Mouse (Mus musculus): Measurements from ENCODE around the gene Tprn. TPM values are rescaled to one million over a fixed set of nuclear protein-coding genes. Genes with fewer than 3 reads are reported as not detected.

Tprn gene
- polyA plus RNA-seq, 1 experiment from 2014 or later = 6.1 TPM

- peak overlapping the region; percentile 37 for H3K9ac ChIP-seq
- H3K36me3 ChIP-seq = peaks cover 32% of the 10 kb centered on the region
- no peak for DNase-seq
- 49% methylated on average over 2 of the region's 2 CpGs for WGBS (ENCODE audit: insufficient replicate concordance)
- H3K4me3 ChIP-seq (replicated peaks) = 0 out of 2 replicates have a peak overlapping the region, but pooled peaks have one; percentile 29
- H3K4me1 ChIP-seq (replicated peaks) = peaks cover 85% of the 10 kb centered on the region
- 0 out of 2 replicates have a peak, but pooled peaks cover 10% of the 10 kb centered on the region for H3K27me3 ChIP-seq
- peak overlapping the region; percentile 66 for H3K27ac ChIP-seq
- ATAC-seq (ENCODE audit: low read depth) = no peak
- peak overlapping the region; percentile 99 for H3K4me2 ChIP-seq
- H3K9me3 ChIP-seq (replicated peaks) = no peaks in the 10 kb centered on the region
Measured at GRCm38 (mm10) chr2:25266720-25267119, 4.3 kb downstream of the Tprn start.

GRCm38 (mm10) chr2:25267241-25267640, 4.8 kb downstream of the Tprn start:
- no peak for ATAC-seq (ENCODE audit: low read depth)
- Histone ChIP-seq H3K27ac (peak overlapping the region; percentile 66), H3K27me3 (0 out of 2 replicates have a peak, but pooled peaks cover 10% of the 10 kb centered on the region), H3K36me3 (peaks cover 32% of the 10 kb centered on the region), H3K4me2 (0 out of 2 replicates have a peak overlapping the region, but pooled peaks have one; percentile 99), H3K4me3 (replicated peaks) (no peak overlapping the region), H3K4me1 (replicated peaks) (peaks cover 80% of the 10 kb centered on the region), H3K9me3 (replicated peaks) (no peaks in the 10 kb centered on the region), H3K9ac (peak overlapping the region; percentile 37)
- DNase-seq = no peak

- WGBS (ENCODE audit: insufficient replicate concordance) = 69% methylated on average over 4 of the region's 4 CpGs
- no peak for ATAC-seq (ENCODE audit: low read depth)
- Histone ChIP-seq H3K27me3 (0 out of 2 replicates have a peak, but pooled peaks cover 10% of the 10 kb centered on the region), H3K4me2 (no peak overlapping the region), H3K36me3 (peaks cover 32% of the 10 kb centered on the region), H3K27ac (peak overlapping the region; percentile 16; the same call in 1 of the 2 replicates), H3K4me1 (replicated peaks) (peaks cover 81% of the 10 kb centered on the region), H3K9ac (0 out of 2 replicates have a peak overlapping the region, but pooled peaks have one; percentile 7), H3K9me3 (replicated peaks) (no peaks in the 10 kb centered on the region), H3K4me3 (replicated peaks) (no peak overlapping the region)
- DNase-seq = no peak
Measured at GRCm38 (mm10) chr2:25267746-25268309, 5.4 kb downstream of the Tprn start.

- DNase-seq (peak; percentile 97), ATAC-seq (ENCODE audit: low read depth) (peak; percentile 94)
- H3K9ac ChIP-seq = peak within 1 kb of the TSS; percentile 90
- H3K27me3 ChIP-seq = no peaks in the 10 kb centered on the region
- peak within 1 kb of the TSS; percentile 93 for H3K4me2 ChIP-seq
- peaks cover 69% of the 10 kb centered on the region for H3K36me3 ChIP-seq
- under 1% methylated on average over 55 of the region's 55 CpGs for WGBS (ENCODE audit: insufficient replicate concordance)
- peak within 1 kb of the TSS; percentile 86 for H3K27ac ChIP-seq
- no peaks in the 10 kb centered on the region for H3K9me3 ChIP-seq (replicated peaks)
- peak within 1 kb of the TSS; percentile 94 for H3K4me3 ChIP-seq (replicated peaks)
- H3K4me1 ChIP-seq (replicated peaks) = peaks cover 52% of the 10 kb centered on the region
Measured at GRCm38 (mm10) chr2:25271827-25272511, 9.6 kb downstream of the Tprn start, which contains the start of the genes Ssna1 and Anapc2. Ssna1 (minus strand) TSS chr2:25272438. Anapc2 (plus strand) TSS chr2:25272478.

GRCm38 (mm10) chr2:25272515-25272914, 10.1 kb downstream of the Tprn start:
- Histone ChIP-seq H3K9me3 (replicated peaks) (no peaks in the 10 kb centered on the region), H3K27ac (peak overlapping the region; percentile 86), H3K9ac (peak overlapping the region; percentile 90), H3K27me3 (no peaks in the 10 kb centered on the region), H3K36me3 (peaks cover 74% of the 10 kb centered on the region), H3K4me1 (replicated peaks) (peaks cover 46% of the 10 kb centered on the region), H3K4me2 (peak overlapping the region; percentile 93), H3K4me3 (replicated peaks) (peak overlapping the region; percentile 94)
- DNase-seq = no peak
- peak; percentile 55 for ATAC-seq (ENCODE audit: low read depth)
- WGBS (ENCODE audit: insufficient replicate concordance) = under 1% methylated on average over 29 of the region's 29 CpGs

GRCm38 (mm10) chr2:25273010-25273409, 10.6 kb downstream of the Tprn start:
- Histone ChIP-seq H3K27me3 (no peaks in the 10 kb centered on the region), H3K4me1 (replicated peaks) (peaks cover 41% of the 10 kb centered on the region), H3K9me3 (replicated peaks) (no peaks in the 10 kb centered on the region), H3K9ac (peak overlapping the region; percentile 90), H3K4me3 (replicated peaks) (peak overlapping the region; percentile 94), H3K4me2 (peak overlapping the region; percentile 93), H3K27ac (peak overlapping the region; percentile 86), H3K36me3 (peaks cover 77% of the 10 kb centered on the region)
- ATAC-seq (ENCODE audit: low read depth) (no peak), DNase-seq (no peak)
- 32% methylated on average over 16 of the region's 16 CpGs for WGBS (ENCODE audit: insufficient replicate concordance)

GRCm38 (mm10) chr2:25278928-25279882, 16.8 kb downstream of the Tprn start:
- ATAC-seq (ENCODE audit: low read depth) (peak; percentile 34; the same call in 1 of the 2 replicates), DNase-seq (peak; percentile 68)
- no peaks in the 10 kb centered on the region for H3K9me3 ChIP-seq (replicated peaks)
- no peaks in the 10 kb centered on the region for H3K27me3 ChIP-seq
- peaks cover 95% of the 10 kb centered on the region for H3K36me3 ChIP-seq
- no peak overlapping the region for H3K4me2 ChIP-seq
- 57% methylated on average over 13 of the region's 13 CpGs for WGBS (ENCODE audit: insufficient replicate concordance)
- H3K27ac ChIP-seq = no peak overlapping the region
- no peak overlapping the region for H3K9ac ChIP-seq
- H3K4me3 ChIP-seq (replicated peaks) = no peak overlapping the region
- H3K4me1 ChIP-seq (replicated peaks) = no peaks in the 10 kb centered on the region

- H3K9ac ChIP-seq = no peak overlapping the region
- 73% methylated on average over 2 of the region's 2 CpGs for WGBS (ENCODE audit: insufficient replicate concordance)
- H3K4me3 ChIP-seq (replicated peaks) = no peak overlapping the region
- peaks cover 26% of the 10 kb centered on the region for H3K4me1 ChIP-seq (replicated peaks)
- no peak overlapping the region for H3K4me2 ChIP-seq
- ATAC-seq (ENCODE audit: low read depth) (no peak), DNase-seq (no peak)
- no peaks in the 10 kb centered on the region for H3K9me3 ChIP-seq (replicated peaks)
- H3K27ac ChIP-seq = no peak overlapping the region
- H3K27me3 ChIP-seq = peaks cover 32% of the 10 kb centered on the region
- peaks cover 54% of the 10 kb centered on the region for H3K36me3 ChIP-seq
Measured at GRCm38 (mm10) chr2:25285551-25285950, 23.1 kb downstream of the Tprn start.

- Histone ChIP-seq H3K4me2 (0 out of 2 replicates have a peak overlapping the region, but pooled peaks have one; percentile 11), H3K4me3 (replicated peaks) (no peak overlapping the region), H3K9me3 (replicated peaks) (no peaks in the 10 kb centered on the region), H3K27ac (peak overlapping the region; percentile 19; the same call in 1 of the 2 replicates), H3K36me3 (peaks cover 46% of the 10 kb centered on the region), H3K4me1 (replicated peaks) (peaks cover 28% of the 10 kb centered on the region), H3K9ac (peak overlapping the region; percentile 19; the same call in 1 of the 2 replicates), H3K27me3 (peaks cover 40% of the 10 kb centered on the region)
- ATAC-seq (ENCODE audit: low read depth) (peak; percentile 65), DNase-seq (no peak)
- WGBS (ENCODE audit: insufficient replicate concordance) = 6% methylated on average over 1 of the region's 1 CpGs
Measured at GRCm38 (mm10) chr2:25286314-25286713, 23.9 kb downstream of the Tprn start.

GRCm38 (mm10) chr2:25286837-25287636, 24.6 kb downstream of the Tprn start:
- no peak for DNase-seq
- Histone ChIP-seq H3K4me3 (replicated peaks) (no peak overlapping the region), H3K36me3 (peaks cover 42% of the 10 kb centered on the region), H3K9me3 (replicated peaks) (no peaks in the 10 kb centered on the region), H3K4me2 (0 out of 2 replicates have a peak overlapping the region, but pooled peaks have one; percentile 11), H3K4me1 (replicated peaks) (peaks cover 32% of the 10 kb centered on the region), H3K27me3 (peaks cover 47% of the 10 kb centered on the region), H3K9ac (peak overlapping the region; percentile 19; the same call in 1 of the 2 replicates), H3K27ac (peak overlapping the region; percentile 19; the same call in 1 of the 2 replicates)
- ATAC-seq (ENCODE audit: low read depth) = peak; percentile 73
- WGBS (ENCODE audit: insufficient replicate concordance) = 20% methylated on average over 7 of the region's 7 CpGs

Measured in liver, embryonic 13.5 days (tissue).